Mouse (Mus musculus) adrenal gland (tissue): ENCODE data around the gene Fam184a.
"Not testable (repeated sequence)": the region's sequence is repeated elsewhere in the genome, so short reads cannot be mapped to it uniquely, and the experiment has no call there.

ENCODE experiments used
- intact Hi-C: fragments of 180-260 bp; cut with DNase I; formaldehyde crosslinking; loops from one replicate; pipeline ENCODE4 v1.15.1; 2025

Gene Fam184a

GRCm38 (mm10) chr10:53694757-53695156, 56.2 kb downstream of the Fam184a start:
- intact Hi-C loops = no loop called here

GRCm38 (mm10) chr10:53691263-53691662, 59.7 kb downstream of the Fam184a start:
- intact Hi-C loops = no loop called here

- intact Hi-C loops = no loop called here
These were observed 61.9 kb downstream of the Fam184a start for GRCm38 (mm10) chr10:53688952-53689584.

- intact Hi-C loops = no loop called here
These were observed 62.4 kb downstream of the Fam184a start for GRCm38 (mm10) chr10:53688533-53688932.

GRCm38 (mm10) chr10:53687888-53688287, 63.0 kb downstream of the Fam184a start:
- intact Hi-C loops = no loop called here

GRCm38 (mm10) chr10:53685806-53686205, 65.1 kb downstream of the Fam184a start:
- intact Hi-C loops = no loop called here

- intact Hi-C loops = no loop called here
These were observed 67.7 kb downstream of the Fam184a start for GRCm38 (mm10) chr10:53683226-53683625.

GRCm38 (mm10) chr10:53679690-53680557, 71.0 kb downstream of the Fam184a start:
- intact Hi-C loops = no loop called here

- intact Hi-C loops = no loop called here
These were observed 89.1 kb downstream of the Fam184a start for GRCm38 (mm10) chr10:53661788-53662187.

GRCm38 (mm10) chr10:53654239-53654638, 96.7 kb downstream of the Fam184a start:
- intact Hi-C loops = not testable (repeated sequence)

- intact Hi-C loops = no loop called here
These were observed 100.2 kb downstream of the Fam184a start for GRCm38 (mm10) chr10:53650683-53651082.

- intact Hi-C loops = loop anchor here (2.0 kb wide), 1 partner anchor 155 kb away; no protein-coding TSS in a partner anchor
These were observed 109.4 kb downstream of the Fam184a start for GRCm38 (mm10) chr10:53641507-53641906.

GRCm38 (mm10) chr10:53635246-53635971, 115.5 kb downstream of the Fam184a start:
- intact Hi-C loops = no loop called here

- intact Hi-C loops = no loop called here
These were observed 116.8 kb downstream of the Fam184a start for GRCm38 (mm10) chr10:53634160-53634559.

GRCm38 (mm10) chr10:53630339-53630738, 120.6 kb downstream of the Fam184a start, which contains the start of gene Mcm9:
TSS of gene Mcm9 (minus strand) at chr10:53630439.
- intact Hi-C loops = not testable (repeated sequence)

GRCm38 (mm10) chr10:53629918-53630250, 121.0 kb downstream of the Fam184a start:
- intact Hi-C loops = no loop called here

GRCm38 (mm10) chr10:53629247-53629917, 121.5 kb downstream of the Fam184a start:
- intact Hi-C loops = no loop called here

GRCm38 (mm10) chr10:53615850-53616616, 134.9 kb downstream of the Fam184a start:
- intact Hi-C loops = no loop called here

GRCm38 (mm10) chr10:53613955-53614354, 137.0 kb downstream of the Fam184a start:
- intact Hi-C loops = no loop called here

- intact Hi-C loops = no loop called here
These were observed 138.8 kb downstream of the Fam184a start for GRCm38 (mm10) chr10:53612172-53612571.

- intact Hi-C loops = no loop called here
These were observed 142.6 kb downstream of the Fam184a start for GRCm38 (mm10) chr10:53608274-53608673.
